Mouse (Mus musculus): ENCODE measurements at regions not wholly inside any gene's neighbourhood (a gene's known extent, or its start where the extent isn't known, plus 50 kb on each side); places are given as distances from the start of the nearest gene placed in this dataset.

GRCm38 (mm10) chr1:120883632-120884031 is 281.4 kb downstream of the En1 start:
- no peak overlapping the region for H3K9ac ChIP-seq (ENCODE audit: low read depth, low read length)
- no peak overlapping the region for H3K4me3 ChIP-seq (ENCODE audit: low read depth, low read length)
- 64% methylated on average over 9 of the region's 9 CpGs for WGBS (ENCODE audit: insufficient replicate concordance)
- no peaks in the 10 kb centered on the region for H3K9me3 ChIP-seq (replicated peaks; ENCODE audit: control insufficient read depth, low read length)
- no peak overlapping the region for H3K4me2 ChIP-seq
- H3K27ac ChIP-seq (ENCODE audit: low read depth, low read length): no peak overlapping the region
- no peaks in the 10 kb centered on the region for H3K36me3 ChIP-seq (ENCODE audit: control insufficient read depth, insufficient read depth, low read length)
- no peak for ATAC-seq (replicated peaks; ENCODE audit: insufficient number of reproducible peaks, low FRiP score, low TSS enrichment)
- no peaks in the 10 kb centered on the region for H3K4me1 ChIP-seq (ENCODE audit: control insufficient read depth, insufficient read depth, low read length)
- no peaks in the 10 kb centered on the region for H3K27me3 ChIP-seq (ENCODE audit: control insufficient read depth, insufficient read depth, low read length)

DNA sequence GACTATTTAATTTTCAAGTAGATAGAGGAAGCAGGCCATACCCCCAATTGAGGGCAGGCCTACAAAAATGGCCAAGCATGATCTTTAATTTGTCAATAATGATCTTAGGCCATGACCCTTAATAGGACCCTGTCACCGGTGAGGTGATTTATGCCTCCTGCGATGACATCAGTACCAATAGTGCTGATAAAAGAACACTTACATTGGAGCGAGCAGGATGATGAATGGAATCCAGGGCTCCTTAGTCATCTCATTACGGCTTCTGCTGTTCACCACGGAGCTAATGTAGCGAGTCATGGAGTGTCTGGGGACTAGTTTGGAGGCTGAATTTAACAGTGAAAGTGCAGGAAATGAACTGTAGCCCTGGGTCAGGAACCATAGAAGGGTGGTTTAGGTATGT is 308.6 kb downstream of the En1 start:
- H3K4me3 ChIP-seq (ENCODE audit: low read depth, low read length): no peak overlapping the region
- no peak overlapping the region for H3K27ac ChIP-seq (ENCODE audit: low read depth, low read length)
- no peaks in the 10 kb centered on the region for H3K36me3 ChIP-seq (ENCODE audit: control insufficient read depth, insufficient read depth, low read length)
- no peaks in the 10 kb centered on the region for H3K27me3 ChIP-seq (ENCODE audit: control insufficient read depth, insufficient read depth, low read length)
- H3K4me2 ChIP-seq: no peak overlapping the region
- 55% methylated on average over 6 of the region's 6 CpGs for WGBS (ENCODE audit: insufficient replicate concordance)
- no peaks in the 10 kb centered on the region for H3K9me3 ChIP-seq (replicated peaks; ENCODE audit: control insufficient read depth, low read length)
- no peaks in the 10 kb centered on the region for H3K4me1 ChIP-seq (ENCODE audit: control insufficient read depth, insufficient read depth, low read length)
- no peak for ATAC-seq (replicated peaks; ENCODE audit: insufficient number of reproducible peaks, low FRiP score, low TSS enrichment)
- no peak overlapping the region for H3K9ac ChIP-seq (ENCODE audit: low read depth, low read length)

- no peaks in the 10 kb centered on the region for H3K9me3 ChIP-seq (replicated peaks; ENCODE audit: control insufficient read depth, low read length)
These were observed 309.9 kb downstream of the En1 start for GRCm38 (mm10) chr1:120911962-120912670.

GRCm38 (mm10) chr1:120921540-120921939 is 319.3 kb downstream of the En1 start:
- no peaks in the 10 kb centered on the region for H3K36me3 ChIP-seq (ENCODE audit: control insufficient read depth, insufficient read depth, low read length)
- H3K9me3 ChIP-seq (replicated peaks; ENCODE audit: control insufficient read depth, low read length): no peaks in the 10 kb centered on the region
- ATAC-seq (replicated peaks; ENCODE audit: insufficient number of reproducible peaks, low FRiP score, low TSS enrichment): no peak
- H3K4me1 ChIP-seq (ENCODE audit: control insufficient read depth, insufficient read depth, low read length): no peaks in the 10 kb centered on the region
- WGBS (ENCODE audit: insufficient replicate concordance): 54% methylated on average over 3 of the region's 3 CpGs
- no peak overlapping the region for H3K9ac ChIP-seq (ENCODE audit: low read depth, low read length)
- H3K4me2 ChIP-seq: no peak overlapping the region
- no peak overlapping the region for H3K27ac ChIP-seq (ENCODE audit: low read depth, low read length)
- no peak overlapping the region for H3K4me3 ChIP-seq (ENCODE audit: low read depth, low read length)
- H3K27me3 ChIP-seq (ENCODE audit: control insufficient read depth, insufficient read depth, low read length): no peaks in the 10 kb centered on the region

More at GRCm38 (mm10) chr1:120911962-120912670, 309.9 kb downstream of the En1 start:
- H3K4me1 ChIP-seq (ENCODE audit: control insufficient read depth, insufficient read depth, low read length): no peaks in the 10 kb centered on the region
- H3K27me3 ChIP-seq (ENCODE audit: control insufficient read depth, insufficient read depth, low read length): no peaks in the 10 kb centered on the region
- ATAC-seq (replicated peaks; ENCODE audit: insufficient number of reproducible peaks, low FRiP score, low TSS enrichment): no peak
- H3K4me3 ChIP-seq (ENCODE audit: low read depth, low read length): no peak overlapping the region
- WGBS (ENCODE audit: insufficient replicate concordance): 71% methylated on average over 8 of the region's 8 CpGs
- H3K9ac ChIP-seq (ENCODE audit: low read depth, low read length): no peak overlapping the region
- no peak overlapping the region for H3K27ac ChIP-seq (ENCODE audit: low read depth, low read length)
- H3K36me3 ChIP-seq (ENCODE audit: control insufficient read depth, insufficient read depth, low read length): no peaks in the 10 kb centered on the region
- H3K4me2 ChIP-seq: no peak overlapping the region

GRCm38 (mm10) chr1:120925271-120925670 is 323.1 kb downstream of the En1 start:
- Histone ChIP-seq H3K36me3 (ENCODE audit: control insufficient read depth, insufficient read depth, low read length) (no peaks in the 10 kb centered on the region), H3K27ac (ENCODE audit: low read depth, low read length) (no peak overlapping the region), H3K4me2 (no peak overlapping the region), H3K27me3 (ENCODE audit: control insufficient read depth, insufficient read depth, low read length) (no peaks in the 10 kb centered on the region), H3K4me1 (ENCODE audit: control insufficient read depth, insufficient read depth, low read length) (no peaks in the 10 kb centered on the region), H3K4me3 (ENCODE audit: low read depth, low read length) (no peak overlapping the region), H3K9me3 (replicated peaks; ENCODE audit: control insufficient read depth, low read length) (no peaks in the 10 kb centered on the region), H3K9ac (ENCODE audit: low read depth, low read length) (no peak overlapping the region)
- no peak for ATAC-seq (replicated peaks; ENCODE audit: insufficient number of reproducible peaks, low FRiP score, low TSS enrichment)
- WGBS (ENCODE audit: insufficient replicate concordance): 71% methylated on average over 3 of the region's 3 CpGs

DNA sequence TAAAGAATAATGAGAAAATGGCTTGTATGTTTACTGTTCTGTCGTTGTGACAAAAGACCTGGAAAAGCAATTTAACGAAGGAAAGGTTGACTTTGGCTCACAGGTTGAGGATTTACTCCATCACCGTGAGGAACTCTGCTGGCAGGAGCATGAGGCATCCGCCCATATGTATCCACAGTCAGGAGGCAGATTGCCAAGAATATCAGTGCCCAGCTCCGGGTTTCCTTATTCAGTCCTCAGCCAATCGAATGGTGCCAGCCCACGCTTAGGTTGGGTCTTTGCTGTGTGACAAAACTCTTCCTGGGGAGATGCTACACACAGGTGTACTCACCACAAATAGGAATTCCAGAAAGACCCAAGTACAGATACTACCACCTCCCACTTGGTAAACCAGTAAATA is 327.9 kb downstream of the En1 start:
- Histone ChIP-seq H3K36me3 (ENCODE audit: control insufficient read depth, insufficient read depth, low read length) (no peaks in the 10 kb centered on the region), H3K4me3 (ENCODE audit: low read depth, low read length) (no peak overlapping the region), H3K27ac (ENCODE audit: low read depth, low read length) (no peak overlapping the region), H3K9me3 (replicated peaks; ENCODE audit: control insufficient read depth, low read length) (no peaks in the 10 kb centered on the region), H3K9ac (ENCODE audit: low read depth, low read length) (no peak overlapping the region), H3K27me3 (ENCODE audit: control insufficient read depth, insufficient read depth, low read length) (no peaks in the 10 kb centered on the region), H3K4me1 (ENCODE audit: control insufficient read depth, insufficient read depth, low read length) (no peaks in the 10 kb centered on the region), H3K4me2 (no peak overlapping the region)
- 75% methylated on average over 7 of the region's 7 CpGs for WGBS (ENCODE audit: insufficient replicate concordance)
- ATAC-seq (replicated peaks; ENCODE audit: insufficient number of reproducible peaks, low FRiP score, low TSS enrichment): no peak

GRCm38 (mm10) chr1:120935321-120935720 is 333.1 kb downstream of the En1 start:
- Histone ChIP-seq H3K4me2 (no peak overlapping the region), H3K27me3 (ENCODE audit: control insufficient read depth, insufficient read depth, low read length) (no peaks in the 10 kb centered on the region), H3K9me3 (replicated peaks; ENCODE audit: control insufficient read depth, low read length) (no peaks in the 10 kb centered on the region), H3K27ac (ENCODE audit: low read depth, low read length) (no peak overlapping the region), H3K36me3 (ENCODE audit: control insufficient read depth, insufficient read depth, low read length) (no peaks in the 10 kb centered on the region), H3K9ac (ENCODE audit: low read depth, low read length) (no peak overlapping the region), H3K4me1 (ENCODE audit: control insufficient read depth, insufficient read depth, low read length) (no peaks in the 10 kb centered on the region), H3K4me3 (ENCODE audit: low read depth, low read length) (no peak overlapping the region)
- 87% methylated on average over 3 of the region's 3 CpGs for WGBS (ENCODE audit: insufficient replicate concordance)
- ATAC-seq (replicated peaks; ENCODE audit: insufficient number of reproducible peaks, low FRiP score, low TSS enrichment): no peak

DNA sequence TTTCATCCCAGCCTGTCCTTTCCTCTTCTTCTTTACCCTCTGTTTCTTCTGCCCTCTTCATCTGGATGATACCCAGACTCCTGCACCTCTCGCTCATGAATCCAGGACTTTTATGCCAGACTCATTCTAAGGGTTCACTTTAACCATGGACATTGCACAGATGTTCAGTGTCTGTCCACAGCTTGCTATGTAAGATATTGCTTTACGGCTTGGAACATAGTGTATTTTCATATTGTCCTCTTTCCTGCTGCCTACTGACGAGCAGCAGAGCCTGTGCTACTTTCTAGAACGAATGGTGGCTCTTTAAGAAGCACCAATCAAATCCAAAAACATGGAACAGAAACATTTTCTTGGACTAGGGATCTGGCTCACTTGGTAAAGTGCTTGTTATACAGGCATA is 341.5 kb downstream of the En1 start:
- no peak overlapping the region for H3K27ac ChIP-seq (ENCODE audit: low read depth, low read length)
- no peaks in the 10 kb centered on the region for H3K27me3 ChIP-seq (ENCODE audit: control insufficient read depth, insufficient read depth, low read length)
- no peak for ATAC-seq (replicated peaks; ENCODE audit: insufficient number of reproducible peaks, low FRiP score, low TSS enrichment)
- H3K36me3 ChIP-seq (ENCODE audit: control insufficient read depth, insufficient read depth, low read length): no peaks in the 10 kb centered on the region
- H3K4me3 ChIP-seq (ENCODE audit: low read depth, low read length): no peak overlapping the region
- H3K9me3 ChIP-seq (replicated peaks; ENCODE audit: control insufficient read depth, low read length): no peaks in the 10 kb centered on the region
- no peaks in the 10 kb centered on the region for H3K4me1 ChIP-seq (ENCODE audit: control insufficient read depth, insufficient read depth, low read length)
- no peak overlapping the region for H3K9ac ChIP-seq (ENCODE audit: low read depth, low read length)
- H3K4me2 ChIP-seq: no peak overlapping the region
- 66% methylated on average over 4 of the region's 4 CpGs for WGBS (ENCODE audit: insufficient replicate concordance)

DNA sequence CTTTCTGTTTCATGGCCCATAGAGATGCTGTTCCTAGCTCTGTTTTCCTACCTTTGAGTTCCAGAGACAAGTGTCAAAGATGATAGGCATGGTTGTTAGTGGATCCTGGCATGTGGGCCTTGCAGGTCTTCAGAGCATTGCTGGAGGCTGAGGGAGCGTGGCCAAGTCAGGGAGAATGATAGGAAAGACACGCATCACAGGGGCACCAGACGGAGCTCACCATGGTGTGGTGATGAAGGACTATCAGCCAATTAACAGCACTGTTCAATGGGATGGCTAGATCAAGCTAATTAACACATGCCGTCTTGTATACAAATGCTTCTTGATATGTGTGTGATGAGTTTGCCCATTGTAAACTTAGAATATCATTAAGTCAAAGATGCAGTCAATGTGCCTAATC is 344.1 kb downstream of the En1 start:
- H3K36me3 ChIP-seq (ENCODE audit: control insufficient read depth, insufficient read depth, low read length): no peaks in the 10 kb centered on the region
- no peaks in the 10 kb centered on the region for H3K27me3 ChIP-seq (ENCODE audit: control insufficient read depth, insufficient read depth, low read length)
- WGBS (ENCODE audit: insufficient replicate concordance): 76% methylated on average over 4 of the region's 4 CpGs
- no peak overlapping the region for H3K4me3 ChIP-seq (ENCODE audit: low read depth, low read length)
- no peaks in the 10 kb centered on the region for H3K9me3 ChIP-seq (replicated peaks; ENCODE audit: control insufficient read depth, low read length)
- ATAC-seq (replicated peaks; ENCODE audit: insufficient number of reproducible peaks, low FRiP score, low TSS enrichment): no peak
- no peak overlapping the region for H3K9ac ChIP-seq (ENCODE audit: low read depth, low read length)
- H3K4me1 ChIP-seq (ENCODE audit: control insufficient read depth, insufficient read depth, low read length): no peaks in the 10 kb centered on the region
- H3K4me2 ChIP-seq: no peak overlapping the region
- no peak overlapping the region for H3K27ac ChIP-seq (ENCODE audit: low read depth, low read length)
